Mouse (Mus musculus) ES-Bruce4 (cell line): ENCODE results near the gene AK157302. TPM values are rescaled to one million over a fixed set of nuclear protein-coding genes. Genes with fewer than 3 reads are reported as not detected.

Experiments
- H3K27ac ChIP-seq: 2 replicates; pipeline ENCODE4 v1.5.1; 2012; ENCODE audit warnings: low read length, inconsistent platforms; ENCODE audit not compliant: insufficient read depth
- H3K27me3 ChIP-seq: 2 replicates; pipeline ENCODE4 v1.6.1; 2012; ENCODE audit warnings: mild to moderate bottlenecking, low read length, inconsistent platforms; ENCODE audit not compliant: control insufficient read depth, poor library complexity, insufficient read depth, severe bottlenecking
- H3K36me3 ChIP-seq: 2 replicates; pipeline ENCODE4 v1.6.1; 2012; ENCODE audit warnings: inconsistent platforms, mild to moderate bottlenecking, low read length, moderate library complexity; ENCODE audit not compliant: control insufficient read depth, poor library complexity, insufficient read depth, severe bottlenecking
- H3K4me1 ChIP-seq: one replicate; pipeline ENCODE4 v1.8.1; 2011; ENCODE audit warnings: low read length; ENCODE audit not compliant: control insufficient read depth, insufficient read depth
- H3K4me3 ChIP-seq: 2 replicates; pipeline ENCODE4 v1.5.1; 2011; ENCODE audit warnings: low read depth, mild to moderate bottlenecking, low read length
- H3K9ac ChIP-seq: 2 replicates; pipeline ENCODE4 v1.6.1; 2012; ENCODE audit warnings: low read depth, mild to moderate bottlenecking, inconsistent platforms; ENCODE audit not compliant: poor library complexity, severe bottlenecking
- H3K9me3 ChIP-seq: replicated peaks from 2 replicates; pipeline ENCODE4 v1.6.1; 2012; ENCODE audit warnings: mild to moderate bottlenecking, low read length, inconsistent platforms; ENCODE audit not compliant: control insufficient read depth, poor library complexity, insufficient read depth, severe bottlenecking
- CTCF ChIP-seq: IDR thresholded peaks from one replicate; pipeline ENCODE4 v1.8.1; 2011; ENCODE audit warnings: low read depth, low read length
- EP300 ChIP-seq: IDR thresholded peaks from 2 replicates; pipeline ENCODE4 v1.6.1; 2011; ENCODE audit warnings: low read depth, low read length; ENCODE audit not compliant: insufficient read depth
- POLR2A ChIP-seq: IDR thresholded peaks from one replicate; pipeline ENCODE4 v1.8.1; 2011; ENCODE audit warnings: low read length; ENCODE audit not compliant: insufficient read depth
- polyA plus RNA-seq: library from polyadenylated mRNA; stranded (reverse); fragments of >200 nt; gene quantifications from 2 replicates; pipeline ENCODE4 v1.2.4, GENCODE M21; 2011; ENCODE audit warnings: low read depth; ENCODE audit not compliant: missing spikeins, insufficient read depth, insufficient read length

Gene AK157302
- polyA plus RNA-seq, 1 experiment, result not detected

DNA sequence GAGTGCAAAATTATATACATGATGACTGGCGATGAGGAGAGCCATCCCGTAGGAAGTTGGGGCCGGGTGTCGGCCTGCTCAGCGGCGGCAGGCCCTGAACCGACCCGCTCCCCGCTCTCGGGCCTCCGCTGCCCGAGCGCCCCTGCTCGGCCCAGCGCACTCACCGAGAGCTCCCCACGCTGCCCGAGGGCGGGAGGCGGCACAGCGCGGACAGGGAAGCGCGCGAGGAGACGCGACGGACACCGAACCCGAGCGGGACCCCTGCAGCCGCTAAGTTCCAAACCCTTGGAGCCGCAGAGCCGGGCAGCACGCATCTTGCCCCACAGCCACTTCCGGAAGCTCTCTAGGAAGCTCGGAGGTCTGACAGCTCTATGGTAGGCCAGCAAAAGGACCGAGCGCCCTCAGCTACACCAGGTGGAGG, 35.8 kb downstream of the AK157302 start, which contains the start of gene Zkscan8:
Gene Zkscan8, minus strand, starts transcription at position 340 of the 421 bp plus-strand sequence.
- no peaks in the 10 kb centered on the region for H3K27me3 ChIP-seq
- H3K36me3 ChIP-seq, result peaks cover 3% of the 10 kb centered on the region; the same call in 1 of the 2 replicates
- H3K27ac ChIP-seq, result no peak within 1 kb of the TSS
- H3K9me3 ChIP-seq, result no peaks in the 10 kb centered on the region
- peak within 1 kb of the TSS; percentile 80 for H3K4me3 ChIP-seq
- peak within 1 kb of the TSS; percentile 88 for H3K9ac ChIP-seq
- H3K4me1 ChIP-seq, result no peaks in the 10 kb centered on the region
- TF ChIP-seq EP300, result no peak
- no peak for TF ChIP-seq POLR2A
- no peak for TF ChIP-seq CTCF

DNA sequence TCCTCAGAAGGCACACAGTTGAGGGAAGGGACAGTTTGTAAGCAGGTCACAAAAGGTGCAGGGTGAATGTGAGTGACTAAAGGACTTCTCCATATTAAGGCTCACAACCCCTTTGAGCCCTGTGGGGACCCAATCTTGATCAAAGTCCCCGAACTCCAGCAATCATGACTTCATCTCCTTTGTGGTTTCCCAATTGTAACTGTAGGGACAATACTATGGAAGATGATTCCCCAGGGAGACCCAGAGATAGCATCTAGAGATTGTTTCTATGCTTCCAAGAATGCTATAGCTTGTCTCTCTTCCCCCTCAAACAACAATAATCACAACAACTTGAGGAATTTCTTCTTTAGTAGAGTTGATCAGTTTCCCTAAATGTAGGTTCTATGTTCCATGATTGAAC, 47.7 kb downstream of the AK157302 start, which contains the start of gene Olfr1366:
Gene Olfr1366, minus strand, starts transcription at position 101 of the 400 bp plus-strand sequence.
- no peak within 1 kb of the TSS for H3K9ac ChIP-seq
- no peak within 1 kb of the TSS for H3K27ac ChIP-seq
- TF ChIP-seq POLR2A (no peak), EP300 (no peak), CTCF (no peak)
- no peaks in the 10 kb centered on the region for H3K4me1 ChIP-seq
- H3K4me3 ChIP-seq, result no peak within 1 kb of the TSS
- no peaks in the 10 kb centered on the region for H3K36me3 ChIP-seq
- H3K27me3 ChIP-seq, result no peaks in the 10 kb centered on the region; the same call in 1 of the 2 replicates
- H3K9me3 ChIP-seq, result no peaks in the 10 kb centered on the region

Other genes with a start within 250 kb of the AK157302 start
- not detected in 2 replicates for gene Gpx5, start 202.5 kb upstream of the AK157302 start, polyA plus RNA-seq
- 1.2 and 2.2 TPM in 2 replicates for gene Gpx6, start 183.1 kb upstream of the AK157302 start, polyA plus RNA-seq
- gene Olfr1367, start 148.3 kb upstream of the AK157302 start, polyA plus RNA-seq, result not detected in 2 replicates
- gene Zscan12, start 132.4 kb upstream of the AK157302 start, polyA plus RNA-seq, result 15.6 and 17.9 TPM in 2 replicates
- 38.5 and 40.1 TPM in 2 replicates for gene Zkscan3, start 92.5 kb upstream of the AK157302 start, polyA plus RNA-seq
- 3.4 and 3.6 TPM in 2 replicates for gene Pgbd1, start 54.2 kb upstream of the AK157302 start, polyA plus RNA-seq
- 39.0 and 42.6 TPM in 2 replicates for gene Zscan26, start 41.5 kb upstream of the AK157302 start, polyA plus RNA-seq
- gene Nkapl, start 26.7 kb upstream of the AK157302 start, polyA plus RNA-seq, result 0.55 TPM in 1 of 2 replicates, not detected in the other
- 0.58 and 0.59 TPM in 2 replicates for gene Zkscan4, start 16.3 kb upstream of the AK157302 start, polyA plus RNA-seq
- gene Gm10065, start 15.8 kb upstream of the AK157302 start, polyA plus RNA-seq, result not detected in 2 replicates
- 3.2 and 7.4 TPM in 2 replicates for gene Gm11273, start 6.2 kb downstream of the AK157302 start, polyA plus RNA-seq
- gene Zkscan8, start 35.9 kb downstream of the AK157302 start, polyA plus RNA-seq, result 15.2 and 16.1 TPM in 2 replicates
- not detected in 2 replicates for gene Olfr1366, start 47.6 kb downstream of the AK157302 start, polyA plus RNA-seq
- 0.15 and 0.23 TPM in 2 replicates for gene Olfr1535, start 64.7 kb downstream of the AK157302 start, polyA plus RNA-seq
- gene Olfr1364, start 86.5 kb downstream of the AK157302 start, polyA plus RNA-seq, result not detected in 2 replicates
- gene Olfr1362, start 118.8 kb downstream of the AK157302 start, polyA plus RNA-seq, result not detected in 2 replicates
- not detected in 2 replicates for gene Olfr11, start 147.3 kb downstream of the AK157302 start, polyA plus RNA-seq
- not detected in 2 replicates for gene Olfr1361, start 168.2 kb downstream of the AK157302 start, polyA plus RNA-seq
- not detected in 2 replicates for gene Olfr1360, start 182.2 kb downstream of the AK157302 start, polyA plus RNA-seq
- gene Olfr1359, start 202.9 kb downstream of the AK157302 start, polyA plus RNA-seq, result not detected in 2 replicates
- gene Hist1h2bl, start 220.9 kb downstream of the AK157302 start, polyA plus RNA-seq, result 25.5 and 27.2 TPM in 2 replicates
- gene Hist1h2ai, start 221.2 kb downstream of the AK157302 start, polyA plus RNA-seq, result 3.6 TPM in 1 of 2 replicates, not detected in the other
- 25.3 and 31.8 TPM in 2 replicates for gene Hist1h3h, start 222.4 kb downstream of the AK157302 start, polyA plus RNA-seq
- gene Hist1h2bm, start 226.8 kb downstream of the AK157302 start, polyA plus RNA-seq, result 14.2 and 21.7 TPM in 2 replicates
- gene Hist1h4j, start 239.8 kb downstream of the AK157302 start, polyA plus RNA-seq, result 8.2 and 13.4 TPM in 2 replicates